Mouse (Mus musculus): Measurements from ENCODE around the gene Nkx2-5.

Nkx2-5 gene

GRCm38 (mm10) chr17:26850358-26851135 lies 5.7 kb upstream of the Nkx2-5 start:
- DNase-seq (ENCODE audit: low spot score) = no peak

GRCm38 (mm10) chr17:26849746-26850357 lies 5.0 kb upstream of the Nkx2-5 start:
- no peak for DNase-seq (ENCODE audit: low spot score)

GRCm38 (mm10) chr17:26849106-26849745 lies 4.4 kb upstream of the Nkx2-5 start:
- DNase-seq (ENCODE audit: low spot score) = no peak

GRCm38 (mm10) chr17:26848236-26848635 lies 3.4 kb upstream of the Nkx2-5 start:
- no peak for DNase-seq (ENCODE audit: low spot score)

- no peak for DNase-seq (ENCODE audit: low spot score)
Observed at GRCm38 (mm10) chr17:26847801-26848200, 3.0 kb upstream of the Nkx2-5 start.

- no peak for DNase-seq (ENCODE audit: low spot score)
Observed at GRCm38 (mm10) chr17:26846411-26846810, 1.6 kb upstream of the Nkx2-5 start.

- DNase-seq (ENCODE audit: low spot score) = no peak
Observed at GRCm38 (mm10) chr17:26845149-26846050, 591 bp upstream of the Nkx2-5 start.

GRCm38 (mm10) chr17:26844371-26844851 lies 398 bp downstream of the Nkx2-5 start:
- DNase-seq (ENCODE audit: low spot score) = no peak

GRCm38 (mm10) chr17:26843696-26844236 lies 1.0 kb downstream of the Nkx2-5 start:
- DNase-seq (ENCODE audit: low spot score) = no peak

GRCm38 (mm10) chr17:26843229-26843567 lies 1.6 kb downstream of the Nkx2-5 start:
- no peak for DNase-seq (ENCODE audit: low spot score)

- DNase-seq (ENCODE audit: low spot score) = no peak
Observed at GRCm38 (mm10) chr17:26842431-26843228, 2.2 kb downstream of the Nkx2-5 start.

GRCm38 (mm10) chr17:26841981-26842380 lies 2.8 kb downstream of the Nkx2-5 start:
- DNase-seq (ENCODE audit: low spot score) = no peak

- no peak for DNase-seq (ENCODE audit: low spot score)
Observed at GRCm38 (mm10) chr17:26840922-26841731, 3.7 kb downstream of the Nkx2-5 start.

GRCm38 (mm10) chr17:26840439-26840780 lies 4.4 kb downstream of the Nkx2-5 start:
- DNase-seq (ENCODE audit: low spot score) = no peak

- no peak for DNase-seq (ENCODE audit: low spot score)
Observed at GRCm38 (mm10) chr17:26839718-26840438, 4.9 kb downstream of the Nkx2-5 start.

- no peak for DNase-seq (ENCODE audit: low spot score)
Observed at GRCm38 (mm10) chr17:26838911-26839717, 5.7 kb downstream of the Nkx2-5 start.

- no peak for DNase-seq (ENCODE audit: low spot score)
Observed at GRCm38 (mm10) chr17:26838191-26838910, 6.5 kb downstream of the Nkx2-5 start.

GRCm38 (mm10) chr17:26837546-26837985 lies 7.2 kb downstream of the Nkx2-5 start:
- no peak for DNase-seq (ENCODE audit: low spot score)

Measured in spleen, adult 12 weeks (tissue).